ENCODE assay signal across 15 mouse cellular contexts in the genomic region with DNA sequence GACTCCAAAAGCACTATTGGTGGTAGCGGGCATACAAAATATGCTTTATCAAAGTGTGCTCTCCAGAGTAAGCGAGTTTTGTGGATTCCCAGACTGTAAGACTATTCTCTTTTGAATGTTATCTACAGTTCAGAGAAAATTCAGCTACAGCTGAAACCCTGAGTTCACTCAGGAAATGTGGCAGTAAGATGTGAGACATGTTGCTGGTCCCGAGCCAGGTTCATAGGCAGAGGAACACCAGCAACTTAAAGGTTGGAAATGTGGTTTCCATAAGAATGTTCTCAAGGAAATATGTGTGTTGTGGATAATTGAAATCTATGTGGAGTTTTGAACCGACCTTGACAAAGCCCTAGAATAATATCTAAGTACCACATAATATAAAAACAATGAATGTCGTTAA.
"Had no signal": no experiment of that assay in that cellular context is flagged by ENCODE, and none has a peak within 500 bp of the region (broad histone marks: within the 10 kb centered on the region; RNA-seq: fewer than 3 reads in every experiment).

No protein-coding gene starts in this region.

- H3K9me3 ChIP-seq: limb, embryonic 12.5 days; midbrain, embryonic 10.5 days; neural tube, embryonic 15.5 days had no signal

- H3K9ac ChIP-seq: limb, embryonic 12.5 days; liver, embryonic 14.5 days; neural tube, embryonic 15.5 days had no signal

- H3K4me3 ChIP-seq: layer of hippocampus, adult 2 months; limb, embryonic 12.5 days; midbrain, embryonic 10.5 days; myocyte; neural tube, embryonic 15.5 days had no signal

- H3K4me2 ChIP-seq: limb, embryonic 12.5 days; neural tube, embryonic 15.5 days had no signal

- H3K27ac ChIP-seq: layer of hippocampus, adult 2 months; limb, embryonic 12.5 days; liver, embryonic 14.5 days; midbrain, embryonic 10.5 days; neural tube, embryonic 15.5 days had no signal

- DNase-seq: kidney, postnatal 10 days; kidney, postnatal 4 days; lung, adult 18-20 months; lung, postnatal 10 days; lung, postnatal 4 days; midbrain, embryonic 14.5 days; right cerebral cortex, adult 18-20 months; right cerebral cortex, postnatal 25 days; thymus, postnatal 36 days had no signal

- H3K27me3 ChIP-seq: limb, embryonic 12.5 days; neural tube, embryonic 15.5 days had no signal

- H3K4me1 ChIP-seq: limb, embryonic 12.5 days; midbrain, embryonic 10.5 days; neural tube, embryonic 15.5 days had no signal

- H3K36me3 ChIP-seq: limb, embryonic 12.5 days; midbrain, embryonic 10.5 days; neural tube, embryonic 15.5 days had no signal
